10 mouse cellular contexts compared by ENCODE assay signal in the genomic region with DNA sequence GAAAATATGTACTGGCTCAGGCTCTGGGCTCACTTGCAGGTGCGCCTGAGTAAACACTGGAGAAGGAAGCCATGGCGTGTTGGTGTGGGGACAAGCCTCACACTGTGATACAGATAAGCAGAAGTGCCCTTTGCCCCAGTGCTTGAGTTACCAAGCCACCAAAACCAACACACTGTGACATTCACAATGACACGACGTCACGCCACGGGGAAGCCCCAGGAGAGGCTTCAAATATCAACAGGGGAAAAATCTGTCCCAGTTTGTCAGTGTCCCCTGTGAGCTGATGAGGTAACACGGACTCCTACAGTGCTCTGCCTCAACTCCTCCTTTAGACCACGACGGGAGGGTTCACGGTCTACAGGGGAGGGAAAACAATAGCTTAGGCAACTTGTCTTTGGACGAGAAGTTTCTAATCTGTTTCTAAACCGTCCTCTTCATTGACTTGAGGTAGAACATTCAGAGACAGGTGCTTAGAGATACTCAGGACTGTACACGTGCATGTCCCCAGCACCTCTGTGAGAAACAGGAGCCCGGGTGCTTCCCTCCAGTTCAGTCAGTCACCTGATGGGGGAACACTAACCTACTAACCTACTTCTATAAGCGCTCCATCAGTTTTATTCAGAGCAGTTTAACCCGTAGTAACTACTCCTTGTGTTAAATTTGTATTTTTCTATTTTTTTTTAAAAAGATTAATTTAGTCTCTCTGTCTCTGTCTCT.
DNase-seq lines count a peak whose midpoint lies in the region; ATAC-seq and TF ChIP-seq lines count a peak whose summit lies in the region.
"Had no signal": no experiment of that assay in that cellular context is flagged by ENCODE, and none has a peak within 500 bp of the region (broad histone marks: within the 10 kb centered on the region; RNA-seq: fewer than 3 reads in every experiment).

No protein-coding gene starts in this region.

- intact Hi-C loops in heart, postnatal 36 days (cut with DNase I), result no loop called here

- TF ChIP-seq CTCF in thymus, adult 2 months (IDR thresholded peaks at IDR 0.05; ENCODE audit: borderline replicate concordance, control insufficient read depth, extremely low read depth, insufficient read depth, low read length, poor library complexity), result no peak

- WGBS in heart, embryonic 10.5 days, result 56% methylated on average over 16 of the region's 16 CpGs
- WGBS in thymus, adult 2 months, result 16% methylated on average over 16 of the region's 16 CpGs

- peak; percentile 83 for ATAC-seq in inflammation-experienced regulatory T-cells, adult 6 months

- H3K27me3 ChIP-seq in heart, embryonic 10.5 days (ENCODE audit: insufficient read depth, poor library complexity, severe bottlenecking), result no peaks in the 10 kb centered on the region
- H3K27me3 ChIP-seq in thymus, adult 2 months (ENCODE audit: control insufficient read depth, insufficient read depth, low read length), result no peaks in the 10 kb centered on the region

- no peak for TF ChIP-seq POLR2A in thymus, adult 2 months (IDR thresholded peaks at IDR 0.05; ENCODE audit: control insufficient read depth, extremely low read depth, insufficient read depth, low read length, poor library complexity)

- H3K9me3 ChIP-seq in heart, embryonic 10.5 days, result no peaks in the 10 kb centered on the region
- H3K9me3 ChIP-seq: heart, embryonic 15.5 days had no signal

- peaks cover 17% of the 10 kb centered on the region; the same call in 1 of the 2 replicates for H3K4me1 ChIP-seq in heart, embryonic 10.5 days
- peaks cover 29% of the 10 kb centered on the region for H3K4me1 ChIP-seq in thymus, adult 2 months (replicated peaks; ENCODE audit: control insufficient read depth, insufficient read depth, low read length)

- DNase-seq in heart, embryonic 10.5 days (ENCODE audit: low spot score), result no peak
- DNase-seq in heart, postnatal 36 days, result no peak
- peak; percentile 62 for DNase-seq in lung, postnatal 36 days
- DNase-seq in thymus, adult 2 months, result peak; percentile 32
- DNase-seq in adrenal gland, adult 2 months, result no peak
- DNase-seq in adrenal gland, postnatal 4 days (ENCODE audit: low spot score in 2 of 2), result no peak
- DNase-seq in cerebellum, postnatal 25 days, result no peak
- DNase-seq: layer of hippocampus, adult 9-11 months had no signal

- 0 out of 2 replicates have a peak overlapping the region, but pooled peaks have one; percentile 8 for H3K27ac ChIP-seq in heart, embryonic 10.5 days
- H3K27ac ChIP-seq in thymus, adult 2 months (ENCODE audit: control insufficient read depth, insufficient read depth, low read length), result peak overlapping the region; percentile 91
- H3K27ac ChIP-seq: heart, embryonic 15.5 days had no signal

- H3K4me3 ChIP-seq in heart, embryonic 10.5 days, result no peak overlapping the region
- H3K4me3 ChIP-seq in thymus, adult 2 months (ENCODE audit: control insufficient read depth, insufficient read depth, low read length), result no peak overlapping the region
- H3K4me3 ChIP-seq: heart, embryonic 15.5 days had no signal

- no peaks in the 10 kb centered on the region for H3K36me3 ChIP-seq in heart, embryonic 10.5 days
- H3K36me3 ChIP-seq in thymus, adult 2 months (ENCODE audit: control insufficient read depth, insufficient read depth, low read length), result no peaks in the 10 kb centered on the region
- H3K36me3 ChIP-seq: heart, embryonic 15.5 days had no signal

Comparison
In these comparisons a context has a peak if more than half of its experiments do, and no peak if none do; other contexts are left out.
1. DNase-seq: peak in lung, postnatal 36 days (single experiment) and thymus, adult 2 months (single experiment); none in heart, embryonic 10.5 days (single experiment), heart, postnatal 36 days (0 of 2), adrenal gland, adult 2 months (single experiment), adrenal gland, postnatal 4 days (0 of 2) and cerebellum, postnatal 25 days (0 of 2).